Mouse (Mus musculus) kidney, postnatal 0 days (tissue): ENCODE results near the gene Chd4. TPM values are rescaled to one million over a fixed set of nuclear protein-coding genes. Genes with fewer than 3 reads are reported as not detected.
A peak's percentile ranks its signal among the peaks of the same experiment; 100 is the strongest.

ENCODE experiments used
- ATAC-seq: fragments of 200-750 bp; cut with Nextera tagmentation; replicated peaks from 2 replicates; pipeline ENCODE4 v1.8.0; 2017; ENCODE audit warnings: low read depth, moderate number of reproducible peaks, moderate TSS enrichment, moderate library complexity; ENCODE audit not compliant: low FRiP score
- DNase-seq: peaks from one replicate; pipeline ENCODE4 v3.0.0-alpha.2; 2016; ENCODE audit warnings: low spot score
- H3K27ac ChIP-seq: fragments of 300-500 bp; sonication (generic); 2 replicates; pipeline ENCODE4 v1.5.1; 2014; ENCODE audit warnings: mild to moderate bottlenecking
- H3K27me3 ChIP-seq: fragments of 300-500 bp; sonication (generic); 2 replicates; pipeline ENCODE4 v1.6.1; 2014; ENCODE audit warnings: low read length, mixed read lengths; ENCODE audit not compliant: insufficient read depth
- H3K36me3 ChIP-seq: fragments of 300-500 bp; sonication (generic); 2 replicates; pipeline ENCODE4 v1.6.1; 2014; ENCODE audit warnings: low read length, mixed read lengths; ENCODE audit not compliant: insufficient read depth
- H3K4me1 ChIP-seq: fragments of 300-500 bp; sonication (generic); replicated peaks from 2 replicates; pipeline ENCODE4 v1.6.1; 2014; ENCODE audit warnings: antibody characterized with exemption, low read length, mixed read lengths; ENCODE audit not compliant: insufficient read depth
- H3K4me2 ChIP-seq: fragments of 300-500 bp; sonication (generic); 2 replicates; pipeline ENCODE4 v1.6.1; 2014; ENCODE audit warnings: mild to moderate bottlenecking, low read length, moderate library complexity, mixed read lengths
- H3K4me3 ChIP-seq: fragments of 300-500 bp; sonication (generic); replicated peaks from 2 replicates; pipeline ENCODE4 v1.5.1; 2014; ENCODE audit warnings: low read depth, low read length
- H3K9ac ChIP-seq: fragments of 300-500 bp; sonication (generic); 2 replicates; pipeline ENCODE4 v1.6.1; 2014; ENCODE audit warnings: low read depth, low read length
- H3K9me3 ChIP-seq: fragments of 300-500 bp; sonication (generic); replicated peaks from 2 replicates; pipeline ENCODE4 v1.6.1; 2016; ENCODE audit warnings: low read length, inconsistent platforms, mixed read lengths
- CTCF ChIP-seq: IDR thresholded peaks from 2 replicates; pipeline ENCODE4 v1.5.1; 2016; ENCODE audit warnings: antibody characterized with exemption, low read depth, mild to moderate bottlenecking, moderate library complexity
- WGBS: fragments of 180-500 bp; shearing (Covaris S2); extraction: QIAGEN DNeasy Blood & Tissue Kit; methylation state at CpG from one replicate; pipeline ENCODE4 v1.1.7; 2014; 5-methylcytosine and 5-hydroxymethylcytosine counted together
- polyA plus RNA-seq: library from polyadenylated mRNA; unstranded; fragments of >200 nt; fragmentation: Nextera tagmentation; extraction: Ambion mirVana; gene quantifications from 2 replicates; pipeline ENCODE4 v1.2.1, GENCODE M21; 2015

The Chd4 gene
- polyA plus RNA-seq, 1 experiment from 2014 or later = 64.2 TPM

- ATAC-seq (peak; percentile 65), DNase-seq (peak; percentile 94)
- peak overlapping the region; percentile 6; the same call in 1 of the 2 replicates for H3K9ac ChIP-seq
- no peaks in the 10 kb centered on the region for H3K27me3 ChIP-seq
- H3K4me1 ChIP-seq = peaks cover 17% of the 10 kb centered on the region
- TF ChIP-seq CTCF = peak; percentile 28
- WGBS = 4% methylated on average over 15 of the region's 15 CpGs
- peak overlapping the region; percentile 92 for H3K27ac ChIP-seq
- H3K9me3 ChIP-seq = no peaks in the 10 kb centered on the region
- peak overlapping the region; percentile 49 for H3K4me2 ChIP-seq
- H3K36me3 ChIP-seq = no peaks in the 10 kb centered on the region
- H3K4me3 ChIP-seq = peak overlapping the region; percentile 19; the same call in 1 of the 2 replicates
These were observed 6.1 kb upstream of the Chd4 start for GRCm38 (mm10) chr6:125089521-125090321.

GRCm38 (mm10) chr6:125090341-125091085 lies 5.3 kb upstream of the Chd4 start:
- H3K4me1 ChIP-seq = peaks cover 17% of the 10 kb centered on the region
- no peak overlapping the region for H3K4me3 ChIP-seq
- peak overlapping the region; percentile 92 for H3K27ac ChIP-seq
- no peaks in the 10 kb centered on the region for H3K9me3 ChIP-seq
- H3K27me3 ChIP-seq = no peaks in the 10 kb centered on the region
- H3K36me3 ChIP-seq = no peaks in the 10 kb centered on the region
- no peak overlapping the region for H3K9ac ChIP-seq
- TF ChIP-seq CTCF = no peak
- no peak for DNase-seq
- peak overlapping the region; percentile 49 for H3K4me2 ChIP-seq
- 47% methylated on average over 10 of the region's 10 CpGs for WGBS
- ATAC-seq = no peak

GRCm38 (mm10) chr6:125092372-125092771 lies 3.4 kb upstream of the Chd4 start:
- Histone ChIP-seq H3K27ac (0 out of 2 replicates have a peak overlapping the region, but pooled peaks have one; percentile 3), H3K9me3 (no peaks in the 10 kb centered on the region), H3K4me1 (peaks cover 17% of the 10 kb centered on the region), H3K9ac (no peak overlapping the region), H3K4me2 (no peak overlapping the region), H3K27me3 (no peaks in the 10 kb centered on the region), H3K36me3 (no peaks in the 10 kb centered on the region), H3K4me3 (no peak overlapping the region)
- ATAC-seq = no peak
- no peak for TF ChIP-seq CTCF
- DNase-seq = no peak
- 82% methylated on average over 5 of the region's 5 CpGs for WGBS

GRCm38 (mm10) chr6:125094843-125095242 lies 938 bp upstream of the Chd4 start:
- ATAC-seq (no peak), DNase-seq (peak; percentile 46)
- Histone ChIP-seq H3K27me3 (no peaks in the 10 kb centered on the region), H3K4me2 (no peak overlapping the region), H3K27ac (peak overlapping the region; percentile 98), H3K4me1 (peaks cover 36% of the 10 kb centered on the region), H3K4me3 (no peak overlapping the region), H3K36me3 (0 out of 2 replicates have a peak, but pooled peaks cover 9% of the 10 kb centered on the region), H3K9me3 (no peaks in the 10 kb centered on the region), H3K9ac (no peak overlapping the region)
- no peak for TF ChIP-seq CTCF
- WGBS = 16% methylated on average over 3 of the region's 3 CpGs

GRCm38 (mm10) chr6:125096279-125096596 lies 457 bp downstream of the Chd4 start:
- 0% methylated on average over 24 of the region's 32 CpGs for WGBS
- Histone ChIP-seq H3K4me1 (peaks cover 28% of the 10 kb centered on the region), H3K9me3 (no peaks in the 10 kb centered on the region), H3K4me3 (peak overlapping the region; percentile 99), H3K9ac (peak overlapping the region; percentile 96), H3K36me3 (peaks cover 21% of the 10 kb centered on the region), H3K27ac (peak overlapping the region; percentile 98), H3K4me2 (peak overlapping the region; percentile 85), H3K27me3 (no peaks in the 10 kb centered on the region)
- no peak for TF ChIP-seq CTCF
- no peak for DNase-seq
- no peak; the same call in 1 of the 2 replicates for ATAC-seq

GRCm38 (mm10) chr6:125096597-125097345 lies 990 bp downstream of the Chd4 start:
- peak; percentile 86 for DNase-seq
- peak overlapping the region; percentile 85 for H3K4me2 ChIP-seq
- H3K36me3 ChIP-seq = peaks cover 26% of the 10 kb centered on the region
- no peaks in the 10 kb centered on the region for H3K9me3 ChIP-seq
- ATAC-seq = peak; percentile 85
- H3K27me3 ChIP-seq = no peaks in the 10 kb centered on the region
- H3K9ac ChIP-seq = peak overlapping the region; percentile 96
- peak overlapping the region; percentile 99 for H3K4me3 ChIP-seq
- 0 out of 2 replicates have a peak, but pooled peaks have one; percentile 2 for TF ChIP-seq CTCF
- peak overlapping the region; percentile 98 for H3K27ac ChIP-seq
- H3K4me1 ChIP-seq = peaks cover 28% of the 10 kb centered on the region
- WGBS = under 1% methylated on average over 42 of the region's 44 CpGs
